Mouse (Mus musculus) G1E (cell line): ENCODE measurements around the gene Otx2.

Source experiments
- CTCF ChIP-seq: IDR thresholded peaks from 2 replicates; pipeline ENCODE4 v1.5.1; 2012; ENCODE audit warnings: low read depth, low read length, inconsistent platforms, mixed read lengths
- GATA1 ChIP-seq: IDR thresholded peaks from 2 replicates; pipeline ENCODE4 v1.6.1; 2012; ENCODE audit warnings: borderline replicate concordance, low read length, inconsistent platforms, mixed read lengths
- GATA2 ChIP-seq: IDR thresholded peaks from 2 replicates; pipeline ENCODE4 v1.6.1; 2012; ENCODE audit warnings: low read depth, low read length, inconsistent platforms, borderline replicate concordance
- POLR2AphosphoS5 ChIP-seq: IDR thresholded peaks from 2 replicates; pipeline ENCODE4 v1.6.1; 2012; ENCODE audit warnings: low read depth, low read length, inconsistent platforms; ENCODE audit not compliant: insufficient replicate concordance
- TAL1 ChIP-seq: conservative IDR thresholded peaks from 2 replicates; pipeline ENCODE4 v1.6.1; 2012; ENCODE audit warnings: low read depth, low read length, inconsistent platforms, mixed read lengths

GRCm38 (mm10) chr14:48655073-48655791 is 18.4 kb downstream of the Otx2 start:
- TF ChIP-seq TAL1: no peak
- no peak for TF ChIP-seq GATA1
- no peak for TF ChIP-seq CTCF
- no peak for TF ChIP-seq POLR2AphosphoS5
- TF ChIP-seq GATA2: no peak
